Mouse (Mus musculus) thymus, adult 2 months (tissue): ENCODE results near the gene Fam172a. TPM values are rescaled to one million over a fixed set of nuclear protein-coding genes. Genes with fewer than 3 reads are reported as not detected.

Experiments used
- DNase-seq: peaks from one replicate; pipeline ENCODE4 v3.0.0; 2021
- H3K27ac ChIP-seq: fragments of 200-500 bp; 2 replicates; pipeline ENCODE4 v1.5.1; 2012; ENCODE audit warnings: low read length, control low read depth; ENCODE audit not compliant: control insufficient read depth, insufficient read depth
- H3K27me3 ChIP-seq: fragments of 200-500 bp; 2 replicates; pipeline ENCODE4 v1.6.1; 2012; ENCODE audit warnings: mild to moderate bottlenecking, low read length, moderate library complexity, mixed read lengths; ENCODE audit not compliant: control insufficient read depth, insufficient read depth
- H3K36me3 ChIP-seq: fragments of 200-500 bp; 2 replicates; pipeline ENCODE4 v1.6.1; 2012; ENCODE audit warnings: mild to moderate bottlenecking, low read length, moderate library complexity; ENCODE audit not compliant: control insufficient read depth, insufficient read depth
- H3K4me1 ChIP-seq: fragments of 200-500 bp; replicated peaks from 2 replicates; pipeline ENCODE4 v1.6.1; 2012; ENCODE audit warnings: low read length; ENCODE audit not compliant: control insufficient read depth, insufficient read depth
- H3K4me3 ChIP-seq: fragments of 200-500 bp; 2 replicates; pipeline ENCODE4 v1.5.1; 2012; ENCODE audit warnings: mild to moderate bottlenecking, low read length, control low read depth, moderate library complexity; ENCODE audit not compliant: control insufficient read depth, insufficient read depth
- CTCF ChIP-seq: fragments of 200-500 bp; IDR thresholded peaks from 2 replicates; pipeline ENCODE4 v1.5.1; 2012; ENCODE audit warnings: mild to moderate bottlenecking, control low read depth, low read length, moderate library complexity, borderline replicate concordance; ENCODE audit not compliant: control insufficient read depth, poor library complexity, insufficient read depth; ENCODE audit errors: extremely low read depth
- POLR2A ChIP-seq: fragments of 200-500 bp; IDR thresholded peaks from 2 replicates; pipeline ENCODE4 v1.6.1; 2012; ENCODE audit warnings: mild to moderate bottlenecking, low read length, control low read depth, moderate library complexity; ENCODE audit not compliant: control insufficient read depth, poor library complexity, insufficient read depth; ENCODE audit errors: extremely low read depth
- WGBS: fragments of 180-500 bp; shearing (Covaris S2); methylation state at CpG from one replicate; pipeline ENCODE4 v1.1.7; 2018; 5-methylcytosine and 5-hydroxymethylcytosine counted together
- polyA plus RNA-seq: library from polyadenylated mRNA; depleted of rRNA; stranded (reverse); fragments of >200 nt; gene quantifications from 2 replicates; pipeline ENCODE4 v1.2.3, GENCODE M21; 2012

Fam172a gene
- polyA plus RNA-seq, 1 experiment = 22.7 TPM

- Histone ChIP-seq H3K27ac (no peak overlapping the region), H3K4me3 (peak overlapping the region; percentile 11; the same call in 1 of the 2 replicates), H3K36me3 (no peaks in the 10 kb centered on the region), H3K4me1 (no peaks in the 10 kb centered on the region), H3K27me3 (peaks cover 17% of the 10 kb centered on the region; the same call in 1 of the 2 replicates)
- no peak for DNase-seq
- no peak for TF ChIP-seq POLR2A
- TF ChIP-seq CTCF = no peak
- 5% methylated on average over 37 of the region's 37 CpGs for WGBS
These were observed 501.7 kb downstream of the Fam172a start for GRCm38 (mm10) chr13:78203348-78204061.

- Histone ChIP-seq H3K4me3 (no peak overlapping the region), H3K27ac (no peak overlapping the region), H3K27me3 (peaks cover 21% of the 10 kb centered on the region; the same call in 1 of the 2 replicates), H3K4me1 (no peaks in the 10 kb centered on the region), H3K36me3 (no peaks in the 10 kb centered on the region)
- TF ChIP-seq POLR2A = no peak
- no peak for TF ChIP-seq CTCF
- no peak for DNase-seq
These were observed 503.6 kb downstream of the Fam172a start for GRCm38 (mm10) chr13:78205426-78205825.

- Histone ChIP-seq H3K27ac (no peak overlapping the region), H3K4me1 (no peaks in the 10 kb centered on the region), H3K27me3 (peaks cover 23% of the 10 kb centered on the region; the same call in 1 of the 2 replicates), H3K4me3 (no peak overlapping the region), H3K36me3 (no peaks in the 10 kb centered on the region)
- no peak for DNase-seq
- WGBS = 48% methylated on average over 7 of the region's 7 CpGs
- TF ChIP-seq POLR2A (no peak), CTCF (no peak)
These were observed 505.1 kb downstream of the Fam172a start for GRCm38 (mm10) chr13:78206891-78207430.

- Histone ChIP-seq H3K36me3 (no peaks in the 10 kb centered on the region), H3K4me1 (no peaks in the 10 kb centered on the region), H3K27me3 (peaks cover 14% of the 10 kb centered on the region; the same call in 1 of the 2 replicates), H3K4me3 (no peak overlapping the region), H3K27ac (no peak overlapping the region)
- no peak for TF ChIP-seq POLR2A
- TF ChIP-seq CTCF = no peak
- DNase-seq = no peak
- 8% methylated on average over 12 of the region's 12 CpGs for WGBS
These were observed 506.2 kb downstream of the Fam172a start for GRCm38 (mm10) chr13:78207796-78208645.

- Histone ChIP-seq H3K4me3 (no peak overlapping the region), H3K27ac (no peak overlapping the region), H3K36me3 (no peaks in the 10 kb centered on the region), H3K27me3 (peaks cover 11% of the 10 kb centered on the region; the same call in 1 of the 2 replicates), H3K4me1 (no peaks in the 10 kb centered on the region)
- 10% methylated on average over 14 of the region's 14 CpGs for WGBS
- TF ChIP-seq CTCF = no peak
- TF ChIP-seq POLR2A = no peak
- DNase-seq = no peak
These were observed 507.0 kb downstream of the Fam172a start for GRCm38 (mm10) chr13:78208689-78209410.

- Histone ChIP-seq H3K27ac (no peak overlapping the region), H3K4me3 (no peak overlapping the region), H3K4me1 (no peaks in the 10 kb centered on the region), H3K27me3 (peaks cover 10% of the 10 kb centered on the region; the same call in 1 of the 2 replicates), H3K36me3 (no peaks in the 10 kb centered on the region)
- TF ChIP-seq POLR2A (no peak), CTCF (no peak)
- DNase-seq = no peak
- 6% methylated on average over 12 of the region's 12 CpGs for whole genome bisulfite sequencing
These were observed 507.8 kb downstream of the Fam172a start for GRCm38 (mm10) chr13:78209611-78210028.
